Mouse (Mus musculus) left cerebral cortex, adult 9 months (tissue): Measurements from ENCODE around the gene Gm20708.

Experiments used
- DNase-seq, 2 experiments: peaks; one replicate each; pipeline ENCODE4 v3.0.0; 2022; ENCODE audit warnings: low spot score in 2 of 2

The Gm20708 gene

DNA sequence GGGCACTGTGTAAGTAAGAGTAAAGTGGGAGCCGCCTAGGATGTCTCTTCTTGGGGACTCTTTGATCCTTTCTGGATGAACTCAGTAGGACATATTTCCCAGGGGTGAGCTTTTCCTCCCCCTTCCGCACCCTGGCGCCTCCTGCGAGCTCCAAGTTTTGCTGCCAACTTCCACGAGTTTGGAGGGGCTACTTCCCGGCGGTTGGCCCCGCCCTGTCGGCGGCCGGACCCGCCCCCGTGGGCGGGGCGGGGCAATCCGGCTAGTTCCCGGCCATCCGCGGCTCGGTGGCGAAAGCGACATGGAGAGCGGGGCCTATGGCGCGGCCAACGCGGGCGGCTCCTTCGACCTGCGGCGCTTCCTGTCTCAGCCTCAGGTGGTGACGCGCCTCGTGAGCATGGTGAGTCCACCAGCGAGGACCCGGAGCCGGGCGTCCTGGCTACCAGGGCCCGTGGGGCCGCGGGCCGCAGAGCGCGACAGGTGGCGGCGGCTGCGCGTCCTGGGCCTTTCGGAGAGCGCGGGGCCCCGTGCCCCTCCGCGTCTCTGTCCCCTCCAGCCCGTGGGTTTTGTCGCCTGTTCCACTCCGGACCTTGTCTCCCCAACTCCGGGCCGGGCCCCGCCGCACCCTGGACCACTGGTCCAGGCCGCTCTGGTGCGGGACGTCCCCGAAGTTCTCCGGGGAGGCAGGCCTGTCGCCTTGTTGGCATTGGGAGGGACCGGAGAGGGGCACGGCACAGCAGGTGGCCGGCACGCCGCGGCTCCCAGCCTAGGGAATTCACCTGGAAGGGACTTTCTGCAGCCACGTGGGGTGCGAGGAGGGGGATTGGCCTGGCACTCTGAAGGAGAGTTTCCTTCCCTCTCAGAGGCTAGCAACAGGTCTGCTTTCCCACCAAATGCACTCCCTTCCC is at the start of gene Gm20708, which contains the start of gene Syngr2:
Gm20708 (plus strand) TSS at position 262 of the 905 bp plus-strand sequence.
Syngr2 (plus strand) TSS at position 262 of the 905 bp plus-strand sequence.
- no peak for DNase-seq

- no peak for DNase-seq
These were observed 48.9 kb upstream of the Gm20708 start for GRCm38 (mm10) chr11:117760374-117761119.

DNA sequence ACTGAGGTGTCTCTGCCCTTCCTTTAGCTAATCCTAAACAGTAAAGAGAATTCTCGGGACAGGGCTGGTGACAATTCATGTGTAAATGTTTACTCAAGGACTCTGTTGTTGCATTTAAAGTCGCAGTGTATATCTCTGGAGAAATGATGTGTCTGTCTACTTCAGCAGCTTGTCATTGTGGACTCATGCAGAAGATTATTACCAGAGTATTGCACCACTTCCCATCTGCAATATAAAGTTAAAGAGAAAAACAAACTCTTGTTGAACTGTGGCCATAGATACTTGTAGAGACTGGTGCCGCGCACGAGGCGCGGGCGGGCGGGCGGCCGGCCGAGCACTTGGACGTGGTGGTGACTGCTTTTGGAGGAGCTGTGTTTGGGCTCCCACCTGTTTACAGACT is 47.7 kb upstream of the Gm20708 start:
- no peak for DNase-seq

GRCm38 (mm10) chr11:117762246-117762645 is 47.2 kb upstream of the Gm20708 start:
- no peak for DNase-seq

GRCm38 (mm10) chr11:117764319-117764718 is 45.1 kb upstream of the Gm20708 start:
- no peak for DNase-seq

DNA sequence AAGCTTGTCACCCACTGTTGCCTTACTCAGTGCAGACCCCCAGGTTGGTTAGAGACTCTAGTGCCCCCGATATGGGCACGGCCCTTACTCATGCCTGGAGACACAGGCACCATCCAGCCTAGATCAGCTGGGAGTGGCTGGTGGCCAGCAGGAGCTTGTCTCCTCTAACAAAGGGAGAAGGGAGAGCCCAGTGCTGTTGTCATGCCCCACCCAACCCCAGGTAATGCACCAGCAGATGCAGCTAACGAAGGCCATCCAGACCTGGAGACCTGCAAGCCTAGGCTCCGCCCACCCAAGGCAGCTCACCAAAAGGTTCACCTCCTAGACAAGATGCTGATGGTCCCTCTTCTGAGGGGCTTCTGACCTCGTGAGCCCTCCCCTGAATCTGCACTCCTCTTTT is 44.1 kb upstream of the Gm20708 start:
- no peak for DNase-seq

- no peak for DNase-seq
These were observed 43.2 kb upstream of the Gm20708 start for GRCm38 (mm10) chr11:117766275-117766674.

- DNase-seq = no peak
These were observed 40.5 kb upstream of the Gm20708 start for GRCm38 (mm10) chr11:117768725-117769682.

DNA sequence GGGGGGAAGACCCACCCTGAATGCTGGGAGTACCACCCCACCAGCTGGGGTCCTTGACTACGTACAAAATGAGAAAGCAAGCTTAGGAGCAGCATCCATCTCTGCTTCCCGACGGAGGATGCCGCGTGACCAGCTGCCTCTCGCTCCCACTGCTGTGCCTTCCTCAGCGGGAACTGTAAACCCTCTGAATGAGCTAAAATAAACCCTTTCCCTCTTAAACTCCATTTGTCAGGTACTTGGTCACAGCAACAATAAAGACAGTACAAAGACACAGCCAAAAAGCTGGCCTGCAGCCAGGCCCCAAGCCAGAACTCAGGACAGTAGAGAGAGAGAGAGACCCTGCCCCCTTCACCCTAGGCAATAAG is 39.8 kb upstream of the Gm20708 start:
- DNase-seq = no peak

DNA sequence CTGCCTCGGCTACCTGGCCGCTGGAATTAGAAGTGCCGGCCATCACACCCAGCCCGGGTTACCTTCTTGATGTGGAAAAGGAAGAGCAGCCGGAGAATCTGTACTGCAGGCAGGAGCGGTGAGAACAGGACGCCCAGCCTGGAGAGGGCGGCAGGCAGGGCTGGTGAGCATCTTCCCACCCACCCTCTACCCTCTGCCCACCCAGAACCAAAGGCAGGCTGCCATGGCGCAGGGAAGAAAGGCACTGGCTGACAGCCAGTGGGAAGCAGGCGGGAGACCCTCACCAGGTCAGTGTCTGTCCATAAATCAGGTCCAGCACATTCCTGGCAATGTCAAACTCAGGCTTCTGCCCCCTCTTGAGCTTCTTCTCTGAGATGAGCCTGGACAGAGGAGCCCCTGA is 39.1 kb upstream of the Gm20708 start:
- DNase-seq = no peak

DNA sequence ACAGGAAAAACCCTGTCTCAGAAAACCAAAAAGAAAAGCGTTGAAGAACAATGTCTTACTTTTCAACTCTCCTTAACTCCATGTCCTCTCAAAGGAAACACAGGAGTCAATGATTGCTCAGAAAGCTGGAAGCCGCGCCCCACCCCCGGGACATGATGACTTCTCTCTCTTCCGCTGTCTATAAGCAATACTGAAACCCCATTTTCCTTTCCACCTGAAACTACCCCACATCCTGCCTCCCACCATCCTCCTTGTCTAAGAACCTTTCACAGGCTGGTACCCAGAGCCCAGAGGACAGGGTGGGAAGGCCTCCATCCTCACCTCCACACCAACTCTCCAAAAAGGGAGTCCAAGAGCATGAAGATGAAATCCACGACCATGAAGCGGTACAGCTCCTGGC is 37.1 kb upstream of the Gm20708 start:
- no peak for DNase-seq

DNA sequence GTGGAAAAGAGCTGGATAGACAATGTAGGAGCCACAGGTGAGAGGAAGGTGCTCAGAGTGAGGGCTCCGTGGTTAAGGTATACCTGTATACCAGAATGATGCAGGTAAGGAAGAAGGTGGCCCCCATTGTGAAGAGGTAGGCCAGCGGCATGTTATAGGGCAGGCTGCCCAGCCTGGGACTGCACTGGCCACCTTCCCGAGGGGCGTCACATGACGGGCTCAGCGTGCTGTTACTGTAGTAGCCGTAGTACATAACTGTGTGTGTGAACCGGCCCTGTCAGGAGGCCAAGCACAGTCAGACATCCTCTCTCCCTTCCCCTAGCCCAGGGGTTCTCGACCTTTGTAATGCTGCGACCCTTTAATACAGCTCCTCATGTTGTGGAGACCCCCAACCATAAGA is 34.5 kb upstream of the Gm20708 start:
- no peak for DNase-seq

GRCm38 (mm10) chr11:117775540-117775939 is 33.9 kb upstream of the Gm20708 start:
- no peak for DNase-seq

DNA sequence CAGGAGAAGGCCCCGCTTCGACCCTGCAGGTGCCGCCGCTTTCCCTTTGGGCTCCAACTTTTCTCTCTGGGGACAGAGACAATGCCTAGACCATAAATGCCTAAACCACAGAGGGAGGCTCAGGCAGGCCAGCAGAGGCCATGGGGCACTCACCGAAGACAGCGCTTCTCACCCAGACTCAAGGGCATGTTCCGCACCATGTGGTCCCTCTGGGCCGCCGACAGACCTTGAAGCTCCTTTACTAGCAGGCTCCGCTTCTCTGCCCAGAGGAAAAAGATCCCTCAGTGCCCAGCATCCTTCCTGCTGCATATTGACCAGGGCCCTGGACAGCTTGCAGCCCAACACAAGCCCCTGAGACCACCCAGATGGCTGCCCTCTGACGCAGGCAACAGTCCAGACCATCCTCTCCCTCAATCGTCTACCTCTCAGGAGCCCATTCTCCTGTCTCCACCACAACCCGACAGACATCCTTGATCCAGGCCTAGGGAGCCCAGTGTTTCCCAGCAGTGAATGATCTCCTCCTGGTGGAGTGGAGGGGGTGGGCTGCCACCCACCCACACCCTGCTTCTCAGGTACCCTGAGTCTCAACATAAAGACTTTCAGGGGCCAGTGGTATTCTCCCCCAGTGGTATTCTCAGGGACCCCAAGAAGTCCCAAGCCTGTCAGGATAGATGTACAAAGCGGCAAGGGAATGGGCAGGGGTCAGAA is 33.2 kb upstream of the Gm20708 start:
- DNase-seq = no peak

- no peak for DNase-seq
These were observed 32.4 kb upstream of the Gm20708 start for GRCm38 (mm10) chr11:117777111-117777510.

- no peak for DNase-seq
These were observed 31.4 kb upstream of the Gm20708 start for GRCm38 (mm10) chr11:117778031-117778430.

GRCm38 (mm10) chr11:117778851-117779433 is 30.5 kb upstream of the Gm20708 start:
- DNase-seq = no peak

DNA sequence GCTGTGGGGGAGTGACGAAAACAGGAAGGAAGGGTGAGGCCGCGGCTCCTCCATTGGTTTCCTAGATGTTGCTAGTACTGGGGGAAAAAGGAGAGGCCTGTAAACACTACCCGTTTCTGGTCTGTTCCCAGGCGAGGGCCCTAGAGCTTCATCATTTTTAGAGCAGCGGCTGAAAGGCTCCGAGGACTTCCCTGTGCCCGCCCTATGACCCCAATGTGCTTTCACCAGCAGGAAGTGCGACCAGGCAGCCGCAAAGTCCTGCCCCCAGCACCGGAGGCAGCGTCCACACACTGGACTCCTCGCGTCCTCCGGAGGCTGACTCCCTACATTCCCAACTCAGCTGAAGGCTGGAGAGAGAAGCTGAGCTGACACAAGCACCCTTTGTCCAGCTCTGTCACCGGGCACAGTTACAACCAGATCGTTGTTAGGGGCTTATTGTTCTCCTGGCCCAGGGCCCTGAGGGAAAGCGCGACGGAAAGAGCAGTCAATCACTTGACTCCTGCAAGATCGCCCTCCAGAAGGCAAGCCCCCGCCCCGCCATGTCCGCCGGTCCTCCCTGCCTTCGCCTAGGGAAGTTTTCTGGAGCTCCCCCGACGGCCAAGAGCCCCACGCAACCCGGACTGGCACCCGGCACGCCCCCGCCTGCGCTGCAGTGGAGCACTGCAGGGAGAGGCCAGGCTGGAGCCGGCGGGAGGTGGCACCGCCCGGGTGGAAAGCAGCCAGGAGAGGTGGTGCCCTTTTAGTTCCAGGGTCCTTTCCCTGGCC is 29.9 kb upstream of the Gm20708 start:
- DNase-seq = peak in 1 of 2 experiments; percentile 51

- DNase-seq = no peak
These were observed 29.3 kb upstream of the Gm20708 start for GRCm38 (mm10) chr11:117780199-117780515.

DNA sequence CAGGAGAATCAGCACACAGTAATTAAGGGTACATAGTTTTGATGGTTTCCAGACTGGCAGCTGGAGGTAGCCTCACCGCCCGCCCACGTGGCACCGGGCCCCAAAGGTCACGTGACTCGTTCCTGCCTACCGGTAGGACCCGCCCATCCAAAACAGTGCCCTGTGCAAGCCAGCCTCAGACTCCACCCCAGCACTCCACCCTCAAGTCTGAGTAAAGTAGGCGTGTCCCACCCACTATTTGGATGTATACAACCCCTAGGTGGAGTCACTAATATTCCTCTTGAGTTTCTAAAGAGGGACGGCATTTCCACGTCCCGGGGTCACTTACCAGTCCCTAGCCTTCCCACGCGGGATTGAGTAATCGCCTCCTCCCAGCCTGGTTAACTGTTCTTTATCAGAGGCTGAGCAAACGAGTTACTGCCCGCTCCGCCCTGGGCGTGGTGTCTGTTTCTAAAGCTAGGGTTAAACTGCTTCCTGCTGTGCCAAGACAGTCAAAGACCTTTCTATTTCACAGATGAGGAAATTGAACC is 28.8 kb upstream of the Gm20708 start:
- DNase-seq = peak in 1 of 2 experiments; percentile 56
